Mouse (Mus musculus): ENCODE measurements around the gene H3f3a. TPM values are rescaled to one million over a fixed set of nuclear protein-coding genes. Genes with fewer than 3 reads are reported as not detected.
"Not testable (repeated sequence)": the region's sequence is repeated elsewhere in the genome, so short reads cannot be mapped to it uniquely, and the experiment has no call there.

The H3f3a gene
- 100 to 1,000 TPM; 296 to 316 (median 303) TPM for total RNA-seq (2022)

DNA sequence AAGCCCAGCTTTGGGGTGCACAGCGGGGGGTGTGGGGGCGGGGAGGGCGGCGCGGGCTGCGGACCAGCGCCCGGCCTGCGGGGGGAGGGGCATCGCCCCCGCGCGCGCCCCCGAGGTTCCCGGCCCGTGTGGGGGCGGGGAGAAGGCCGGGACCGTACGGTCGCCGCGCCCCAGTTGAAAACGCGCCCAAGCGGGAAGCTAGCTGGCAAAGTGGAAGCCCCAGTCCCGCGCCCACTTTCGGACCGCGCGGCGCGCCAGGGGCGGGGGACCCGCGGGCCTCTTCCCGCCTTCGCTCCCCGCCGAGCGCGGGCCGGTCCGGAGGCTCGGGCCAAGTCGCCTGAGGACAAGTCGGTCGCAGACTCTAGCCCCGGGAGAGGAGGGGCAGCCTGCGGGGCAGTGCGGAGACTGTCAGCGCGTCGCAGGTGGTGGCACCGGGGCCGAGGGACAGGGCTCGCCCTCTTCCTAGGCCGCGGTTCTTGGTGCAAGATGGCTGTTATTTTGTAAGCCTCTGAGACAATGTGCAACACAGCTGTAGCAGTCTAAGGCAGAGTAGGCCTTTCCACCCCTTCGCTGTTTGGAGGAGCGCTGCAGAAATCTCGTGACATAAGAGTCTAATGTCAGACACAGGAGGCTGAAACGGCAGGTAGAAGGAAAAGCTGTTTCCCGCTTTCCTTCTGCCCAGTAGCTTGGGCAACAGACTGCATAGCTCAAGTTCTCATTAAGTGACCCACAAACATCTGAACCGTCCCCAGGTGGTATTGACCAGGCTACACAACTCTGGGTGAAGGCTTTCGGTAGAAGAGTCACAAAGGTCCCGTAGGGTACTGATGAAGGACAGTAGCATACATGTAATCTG, at the start of gene H3f3a:
Gene H3f3a (minus strand): TSS at position 59 of the 856 bp plus-strand sequence.
- peak; percentile 32 to 66 for DNase-seq (ENCODE audit: low spot score in 2 of 2)

DNA sequence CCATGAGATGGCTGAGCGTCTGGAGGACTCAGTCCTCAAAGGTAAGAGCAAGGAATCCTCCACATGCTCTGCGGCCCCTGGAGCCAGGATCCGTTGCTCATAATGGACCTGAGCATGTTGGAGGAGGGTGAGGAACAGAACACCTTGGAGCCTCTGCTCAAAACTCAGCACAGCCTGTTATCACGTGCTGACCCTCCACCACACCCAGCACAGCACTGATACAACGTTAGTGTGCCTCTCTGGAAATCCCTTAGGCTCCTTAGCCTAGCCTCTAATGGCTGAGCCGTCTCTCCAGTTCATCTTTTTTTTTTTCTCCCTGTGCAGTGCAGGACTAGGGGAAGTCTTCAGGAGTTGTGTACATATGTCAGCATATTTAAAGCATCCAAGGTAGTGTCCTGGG, 46.3 kb upstream of the H3f3a start:
- no peak for DNase-seq (ENCODE audit: low spot score in 2 of 2)

DNA sequence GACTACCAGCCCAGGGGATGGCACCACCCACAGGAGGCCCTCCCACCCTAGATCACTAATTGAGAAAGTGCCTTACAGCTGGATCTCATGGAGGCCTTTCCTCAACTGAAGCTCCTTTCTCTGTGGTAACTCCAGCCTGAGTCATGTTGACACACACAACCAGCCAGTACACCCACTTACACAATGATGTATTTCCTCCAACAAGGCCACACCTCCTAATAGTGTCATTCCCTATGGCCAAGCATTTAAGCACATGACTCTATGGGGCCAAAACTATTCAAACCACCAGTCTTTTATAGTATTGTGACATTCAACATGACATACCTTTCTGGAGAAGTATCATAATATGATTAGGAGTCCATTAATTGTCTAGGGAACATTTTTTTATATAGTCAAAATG, 45.0 kb upstream of the H3f3a start:
- DNase-seq (ENCODE audit: low spot score in 2 of 2): no peak

DNA sequence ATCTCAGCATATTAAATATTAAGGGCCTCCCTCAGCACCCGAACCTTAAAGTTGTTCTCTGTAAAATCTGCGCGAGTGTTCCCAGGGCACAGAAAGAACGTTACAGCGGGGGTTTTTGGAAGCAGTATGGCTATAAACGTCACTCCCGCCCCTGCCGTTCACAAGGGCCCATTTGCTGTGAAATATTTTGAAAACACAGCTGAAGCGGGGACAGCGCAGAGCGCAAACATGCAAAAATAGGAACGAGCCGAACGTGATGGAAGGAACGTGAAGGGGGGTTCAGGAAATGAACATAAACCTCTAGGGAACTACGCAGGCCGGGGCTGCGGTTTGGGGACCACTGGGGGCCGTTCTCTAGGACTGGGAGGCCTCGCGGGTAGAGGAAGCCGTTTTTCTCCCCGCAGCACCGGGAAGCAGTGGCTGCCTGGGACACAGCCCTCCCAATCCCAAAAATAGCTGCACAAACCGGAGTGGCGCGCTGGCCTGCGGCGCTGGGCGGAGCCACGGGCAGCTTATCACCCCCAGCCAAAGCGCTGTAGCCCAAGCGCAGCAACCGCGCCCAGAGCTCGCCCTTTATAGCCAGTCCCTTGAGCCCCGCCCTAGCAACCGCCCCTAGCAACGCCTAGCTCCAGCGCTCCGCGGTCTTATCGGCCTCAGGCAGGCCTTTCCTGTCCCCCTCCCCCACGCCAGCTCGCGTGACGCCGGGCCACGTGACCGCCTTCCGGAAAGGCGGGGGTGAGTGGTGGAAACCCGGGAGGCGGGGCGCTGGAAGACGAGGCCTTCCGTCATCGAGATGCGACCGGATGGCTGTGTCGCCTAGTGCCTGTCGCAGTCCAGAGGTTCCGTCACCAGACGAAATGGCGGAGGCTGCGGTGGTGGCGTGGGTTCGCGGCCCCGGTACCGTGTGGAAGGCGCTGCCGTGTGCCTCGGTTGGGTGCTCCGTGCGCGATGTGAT, 36.9 kb upstream of the H3f3a start, which contains the start of gene Sde2:
Gene Sde2 (plus strand): TSS at position 812 of the 955 bp plus-strand sequence.
- peak; percentile 99 to 100 for DNase-seq (ENCODE audit: low spot score in 2 of 2)

GRCm38 (mm10) chr1:180849701-180850301, 36.1 kb upstream of the H3f3a start:
- peak; percentile 23 to 33 for DNase-seq (ENCODE audit: low spot score in 2 of 2)

GRCm38 (mm10) chr1:180848511-180849241, 34.9 kb upstream of the H3f3a start:
- peak; percentile 35 to 61 for DNase-seq (ENCODE audit: low spot score in 2 of 2)

GRCm38 (mm10) chr1:180848114-180848510, 34.4 kb upstream of the H3f3a start:
- peak; percentile 59 to 60 for DNase-seq (ENCODE audit: low spot score in 2 of 2)

DNA sequence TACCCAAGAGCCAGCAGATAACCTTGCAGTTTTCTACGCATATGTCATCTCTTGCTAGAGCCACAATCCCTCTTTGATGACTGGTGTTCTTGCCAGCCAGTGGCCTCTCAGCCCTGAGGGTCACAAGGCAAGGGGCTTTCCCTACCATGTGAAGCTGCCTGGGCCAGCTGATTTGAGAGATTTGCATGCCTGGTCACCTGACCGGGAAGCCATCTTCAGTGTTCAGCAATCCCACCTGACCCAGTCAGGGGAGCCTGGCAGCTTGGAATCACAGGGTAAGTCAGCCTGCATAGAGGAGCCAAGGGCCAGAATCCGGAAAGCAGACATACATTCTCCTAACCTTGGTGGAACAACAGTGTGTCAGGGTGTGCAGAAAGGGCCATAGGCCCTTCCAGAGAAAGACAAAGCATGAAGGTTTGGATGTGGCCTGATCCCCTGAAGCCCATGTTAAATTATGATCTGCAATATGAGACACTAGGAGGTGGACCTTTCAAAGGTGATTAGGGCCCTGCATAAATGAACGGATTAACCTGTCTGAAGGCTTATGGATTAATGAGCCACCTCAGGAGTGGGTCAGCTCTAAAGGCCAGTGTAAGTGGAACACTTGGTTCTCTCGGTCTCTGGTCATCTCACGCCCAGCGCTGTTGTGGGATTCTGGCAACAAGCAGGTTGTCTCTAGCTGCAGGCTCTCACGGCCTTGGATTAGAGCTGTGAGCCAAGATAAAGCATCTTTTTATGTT, 28.0 kb upstream of the H3f3a start:
- no peak for DNase-seq (ENCODE audit: low spot score in 2 of 2)

GRCm38 (mm10) chr1:180839201-180839910, 25.6 kb upstream of the H3f3a start:
- DNase-seq (ENCODE audit: low spot score in 2 of 2): no peak

GRCm38 (mm10) chr1:180838014-180838413, 24.3 kb upstream of the H3f3a start:
- no peak for DNase-seq (ENCODE audit: low spot score in 2 of 2)

DNA sequence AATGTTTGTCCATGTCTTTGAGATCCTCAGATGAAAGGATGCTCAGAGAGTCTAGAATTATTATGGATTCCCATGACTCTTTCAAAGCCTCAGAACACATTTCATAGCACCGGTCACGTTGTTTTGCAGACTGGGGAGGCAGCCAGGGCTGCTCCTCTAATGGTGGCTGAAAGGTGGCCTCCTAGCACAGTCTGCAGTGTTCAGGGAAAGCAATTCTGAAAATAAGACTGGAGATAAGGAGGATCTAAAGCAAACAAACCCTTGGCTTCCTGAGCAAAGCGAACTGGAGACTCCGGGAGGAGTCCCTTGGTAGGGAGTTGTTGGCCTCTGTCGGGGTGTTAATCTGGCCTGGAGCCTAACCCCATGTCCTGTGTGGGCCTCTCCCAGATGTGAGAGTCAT, 23.4 kb upstream of the H3f3a start:
- DNase-seq (ENCODE audit: low spot score in 2 of 2): no peak

DNA sequence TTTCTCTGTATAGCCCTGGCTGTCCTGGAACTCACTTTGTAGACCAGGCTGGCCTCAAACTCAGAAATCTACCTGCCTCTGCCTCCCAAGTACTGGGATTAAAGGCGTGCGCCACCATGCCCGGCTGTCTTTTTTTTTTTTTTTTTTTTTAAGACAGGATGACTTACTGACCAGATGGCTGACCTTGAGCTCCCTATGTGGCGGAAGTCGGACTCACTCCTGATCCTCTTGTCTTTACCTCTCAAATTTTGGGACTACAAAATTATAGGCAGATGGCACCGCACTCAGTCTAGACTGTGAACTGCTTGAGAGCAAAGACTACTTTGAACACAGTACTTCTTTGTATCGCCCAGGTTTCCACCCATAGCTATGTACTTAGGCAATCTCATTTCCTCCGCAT, 22.7 kb upstream of the H3f3a start:
- not testable (repeated sequence) for DNase-seq (ENCODE audit: low spot score in 2 of 2)

DNA sequence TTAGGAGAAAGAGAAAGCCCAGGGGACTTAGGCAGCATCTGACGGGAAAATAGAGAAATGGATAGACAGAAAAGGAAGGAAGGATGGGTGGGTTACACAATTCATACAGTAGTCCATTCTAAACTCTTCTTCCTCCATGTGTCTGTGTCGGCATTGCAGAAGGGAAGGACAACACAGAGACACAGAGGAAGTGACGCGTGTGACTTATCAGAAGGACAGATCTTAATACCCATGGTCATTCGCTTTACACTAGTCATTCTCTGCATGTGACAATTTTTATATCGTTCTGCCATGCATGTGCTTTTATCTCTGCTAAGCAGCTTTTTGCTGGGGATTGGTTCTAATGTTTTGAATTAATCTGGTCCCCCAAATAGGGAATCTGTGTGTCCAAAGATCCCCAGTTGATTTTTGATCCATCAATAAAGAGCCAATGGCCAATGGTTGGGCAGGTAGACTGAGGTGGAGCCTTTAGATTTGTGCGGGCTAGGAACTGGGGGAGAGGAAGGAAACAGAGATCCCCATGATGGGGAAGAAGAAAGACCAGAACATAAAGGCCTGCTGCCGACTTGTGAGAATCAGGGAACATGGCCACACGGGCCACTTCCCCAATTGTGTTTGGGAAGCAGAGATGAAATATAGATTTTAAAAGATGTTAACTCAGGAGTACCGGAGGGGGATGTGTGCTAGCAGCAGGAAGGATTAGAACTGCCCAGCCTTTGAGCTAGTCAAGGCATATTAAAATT, 21.7 kb upstream of the H3f3a start:
- DNase-seq (ENCODE audit: low spot score in 2 of 2): no peak

- no peak for DNase-seq (ENCODE audit: low spot score in 2 of 2)
Observed at GRCm38 (mm10) chr1:180830588-180831346, 17.0 kb upstream of the H3f3a start.

DNA sequence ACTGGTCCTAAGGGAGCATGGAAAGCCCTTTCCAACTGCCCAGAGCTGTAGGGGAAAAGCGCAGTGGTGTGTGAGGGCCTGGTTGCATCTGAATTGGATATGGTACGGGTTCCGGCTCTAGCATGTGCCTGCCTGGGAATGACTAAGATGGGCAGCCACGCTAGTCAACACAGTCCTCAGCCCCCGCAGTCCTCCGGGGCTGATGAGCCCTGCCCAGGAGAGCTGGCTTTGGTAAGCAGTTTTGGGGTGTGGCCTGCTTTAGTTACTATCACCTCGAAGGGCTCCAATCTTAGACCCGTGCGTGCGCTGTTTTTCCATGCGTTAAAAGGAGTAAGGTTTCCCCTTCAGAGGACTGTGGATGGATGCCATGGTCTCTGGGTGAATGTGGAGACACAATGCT, 16.4 kb upstream of the H3f3a start:
- DNase-seq (ENCODE audit: low spot score in 2 of 2): no peak

- no peak for DNase-seq (ENCODE audit: low spot score in 2 of 2)
Observed at GRCm38 (mm10) chr1:180829775-180830174, 16.0 kb upstream of the H3f3a start.

GRCm38 (mm10) chr1:180826634-180827033, 12.9 kb upstream of the H3f3a start:
- no peak for DNase-seq (ENCODE audit: low spot score in 2 of 2)

GRCm38 (mm10) chr1:180824721-180825120, 11.0 kb upstream of the H3f3a start:
- no peak for DNase-seq (ENCODE audit: low spot score in 2 of 2)

Data from layer of hippocampus, adult 8-10 months (tissue).